Comparison of ENCODE assay signal across 11 mouse cellular contexts in genomic region chr11:103017661-103018060, GRCm38 (mm10). TPM values are rescaled to one million over a fixed set of nuclear protein-coding genes. Genes with fewer than 3 reads are reported as not detected.
A peak's percentile ranks its signal among the peaks of the same experiment; 100 is the strongest.
DNase-seq lines count a peak whose midpoint lies in the region; ATAC-seq and TF ChIP-seq lines count a peak whose summit lies in the region.
"Had no signal": no experiment of that assay in that cellular context is flagged by ENCODE, and none has a peak within 500 bp of the region (broad histone marks: within the 10 kb centered on the region; RNA-seq: fewer than 3 reads in every experiment).

No protein-coding gene starts in this region.

- H3K4me3 ChIP-seq in hindbrain, embryonic 12.5 days, result no peak overlapping the region
- no peak overlapping the region for H3K4me3 ChIP-seq in hindbrain, embryonic 13.5 days
- no peak overlapping the region for H3K4me3 ChIP-seq in midbrain, embryonic 15.5 days
- no peak overlapping the region for H3K4me3 ChIP-seq in midbrain, embryonic 13.5 days (replicated peaks)
- no peak overlapping the region for H3K4me3 ChIP-seq in liver, postnatal 0 days (ENCODE audit: low read depth, low read length)

- peaks cover 14% of the 10 kb centered on the region for H3K4me1 ChIP-seq in hindbrain, embryonic 12.5 days
- H3K4me1 ChIP-seq in hindbrain, embryonic 13.5 days (replicated peaks), result peaks cover 19% of the 10 kb centered on the region
- H3K4me1 ChIP-seq in midbrain, embryonic 15.5 days, result peaks cover 16% of the 10 kb centered on the region
- peaks cover 24% of the 10 kb centered on the region for H3K4me1 ChIP-seq in midbrain, embryonic 13.5 days (replicated peaks)
- H3K4me1 ChIP-seq in liver, postnatal 0 days (ENCODE audit: insufficient read depth), result peaks cover 13% of the 10 kb centered on the region

- peak; percentile 9; the same call in 1 of the 2 replicates for ATAC-seq in hindbrain, embryonic 12.5 days (ENCODE audit: low FRiP score)
- ATAC-seq in hindbrain, embryonic 13.5 days (ENCODE audit: low FRiP score), result no peak
- peak; percentile 19; the same call in 1 of the 2 replicates for ATAC-seq in midbrain, embryonic 15.5 days (replicated peaks)
- no peak for ATAC-seq in midbrain, embryonic 13.5 days
- ATAC-seq in liver, postnatal 0 days, result no peak
- ATAC-seq in activated CD4-positive, CD25-positive, alpha-beta regulatory T cell, adult 4 months, result no peak

- no peaks in the 10 kb centered on the region for H3K9me3 ChIP-seq in hindbrain, embryonic 12.5 days (replicated peaks)
- H3K9me3 ChIP-seq in hindbrain, embryonic 13.5 days, result no peaks in the 10 kb centered on the region
- H3K9me3 ChIP-seq in midbrain, embryonic 15.5 days, result no peaks in the 10 kb centered on the region
- H3K9me3 ChIP-seq in midbrain, embryonic 13.5 days, result no peaks in the 10 kb centered on the region
- no peaks in the 10 kb centered on the region for H3K9me3 ChIP-seq in liver, postnatal 0 days (ENCODE audit: low read length)
- H3K9me3 ChIP-seq: neural tube, embryonic 12.5 days had no signal

- WGBS in hindbrain, embryonic 12.5 days, result 53% methylated on average over 9 of the region's 9 CpGs
- WGBS in hindbrain, embryonic 13.5 days, result 56% methylated on average over 9 of the region's 9 CpGs
- 82% methylated on average over 9 of the region's 9 CpGs for WGBS in midbrain, embryonic 15.5 days
- 78% methylated on average over 9 of the region's 9 CpGs for WGBS in midbrain, embryonic 13.5 days
- 50% methylated on average over 9 of the region's 9 CpGs for WGBS in liver, postnatal 0 days (ENCODE audit: insufficient replicate concordance)

- no peak for TF ChIP-seq EP300 in liver, postnatal 0 days (IDR thresholded peaks at IDR 0.05; ENCODE audit: low read depth)

- DNase-seq in kidney, postnatal 14 days, result peak; percentile 44
- no peak for DNase-seq in liver, postnatal 0 days
- no peak for DNase-seq in T-cell, adult 2 months (ENCODE audit: low spot score)

- no peak overlapping the region for H3K27ac ChIP-seq in hindbrain, embryonic 12.5 days
- no peak overlapping the region for H3K27ac ChIP-seq in hindbrain, embryonic 13.5 days
- H3K27ac ChIP-seq in midbrain, embryonic 15.5 days, result no peak overlapping the region
- no peak overlapping the region for H3K27ac ChIP-seq in midbrain, embryonic 13.5 days
- peak overlapping the region; percentile 55 for H3K27ac ChIP-seq in liver, postnatal 0 days (ENCODE audit: low read depth)
- H3K27ac ChIP-seq: macrophage had no signal

- peaks cover 11% of the 10 kb centered on the region; the same call in 1 of the 2 replicates for H3K36me3 ChIP-seq in hindbrain, embryonic 12.5 days
- H3K36me3 ChIP-seq in hindbrain, embryonic 13.5 days, result peaks cover 8% of the 10 kb centered on the region
- H3K36me3 ChIP-seq in midbrain, embryonic 15.5 days (replicated peaks), result no peaks in the 10 kb centered on the region
- peaks cover 9% of the 10 kb centered on the region for H3K36me3 ChIP-seq in midbrain, embryonic 13.5 days
- peaks cover 5% of the 10 kb centered on the region; the same call in 1 of the 2 replicates for H3K36me3 ChIP-seq in liver, postnatal 0 days (replicated peaks; ENCODE audit: insufficient read depth, low read length)

- no peak overlapping the region for H3K9ac ChIP-seq in hindbrain, embryonic 12.5 days
- H3K9ac ChIP-seq in hindbrain, embryonic 13.5 days, result no peak overlapping the region
- no peak overlapping the region for H3K9ac ChIP-seq in midbrain, embryonic 15.5 days
- no peak overlapping the region for H3K9ac ChIP-seq in midbrain, embryonic 13.5 days (replicated peaks)
- no peak overlapping the region for H3K9ac ChIP-seq in liver, postnatal 0 days (replicated peaks)

- no peak overlapping the region for H3K4me2 ChIP-seq in hindbrain, embryonic 12.5 days (replicated peaks)
- no peak overlapping the region for H3K4me2 ChIP-seq in hindbrain, embryonic 13.5 days
- no peak overlapping the region for H3K4me2 ChIP-seq in midbrain, embryonic 15.5 days
- H3K4me2 ChIP-seq in midbrain, embryonic 13.5 days (replicated peaks), result no peak overlapping the region
- no peak overlapping the region for H3K4me2 ChIP-seq in liver, postnatal 0 days (ENCODE audit: low read depth, low read length)

- TF ChIP-seq CTCF in liver, postnatal 0 days (IDR thresholded peaks at IDR 0.05; ENCODE audit: low read depth), result no peak

- no peaks in the 10 kb centered on the region for H3K27me3 ChIP-seq in hindbrain, embryonic 12.5 days
- no peaks in the 10 kb centered on the region for H3K27me3 ChIP-seq in hindbrain, embryonic 13.5 days
- no peaks in the 10 kb centered on the region for H3K27me3 ChIP-seq in midbrain, embryonic 15.5 days (replicated peaks)
- H3K27me3 ChIP-seq in midbrain, embryonic 13.5 days, result no peaks in the 10 kb centered on the region
- no peaks in the 10 kb centered on the region for H3K27me3 ChIP-seq in liver, postnatal 0 days (ENCODE audit: insufficient read depth, low read length)
- H3K27me3 ChIP-seq: neural tube, embryonic 12.5 days; Patski had no signal

RNA-seq across cellular contexts. Expression of gene Nmt1, which starts 10.3 kb away (rescaled TPM):
- polyA plus RNA-seq in hindbrain, embryonic 12.5 days (2016; fragmentation: Nextera tagmentation; extraction: Ambion mirVana), result 38.6 and 40.3 TPM in 2 replicates
- polyA plus RNA-seq in hindbrain, embryonic 13.5 days (2015; fragmentation: Nextera tagmentation; extraction: Ambion mirVana), result 37.8 and 44.5 TPM in 2 replicates
- 26.8 and 35.5 TPM in 2 replicates for polyA plus RNA-seq in midbrain, embryonic 15.5 days (2015; fragmentation: Nextera tagmentation; extraction: Ambion mirVana)
- polyA plus RNA-seq in midbrain, embryonic 13.5 days (2015; fragmentation: Nextera tagmentation; extraction: Ambion mirVana), result 45.2 and 49.9 TPM in 2 replicates
- 37.5 and 37.7 TPM in 2 replicates for polyA plus RNA-seq in liver, postnatal 0 days (2015; fragmentation: Nextera tagmentation; extraction: Ambion mirVana)
- polyA plus RNA-seq in activated CD4-positive, CD25-positive, alpha-beta regulatory T cell, adult 4 months (2017; shearing (Covaris generic)), result 10 to 100 TPM; 62.2 to 99.9 TPM

RNA-seq across cellular contexts. Expression of gene Dcakd, which starts 10.5 kb away (rescaled TPM):
- polyA plus RNA-seq in hindbrain, embryonic 12.5 days (2016; fragmentation: Nextera tagmentation; extraction: Ambion mirVana), result 160 and 161 TPM in 2 replicates
- 164 and 165 TPM in 2 replicates for polyA plus RNA-seq in hindbrain, embryonic 13.5 days (2015; fragmentation: Nextera tagmentation; extraction: Ambion mirVana)
- 182 and 184 TPM in 2 replicates for polyA plus RNA-seq in midbrain, embryonic 15.5 days (2015; fragmentation: Nextera tagmentation; extraction: Ambion mirVana)
- 177 and 178 TPM in 2 replicates for polyA plus RNA-seq in midbrain, embryonic 13.5 days (2015; fragmentation: Nextera tagmentation; extraction: Ambion mirVana)
- 32.3 and 32.5 TPM in 2 replicates for polyA plus RNA-seq in liver, postnatal 0 days (2015; fragmentation: Nextera tagmentation; extraction: Ambion mirVana)
- 10 to 100 TPM; 23.5 to 25.6 TPM for polyA plus RNA-seq in activated CD4-positive, CD25-positive, alpha-beta regulatory T cell, adult 4 months (2017; shearing (Covaris generic))

Comparison
In these comparisons a context has a peak if more than half of its experiments do, and no peak if none do; other contexts are left out.
1. ATAC-seq: peak in hindbrain, embryonic 12.5 days (single experiment) and midbrain, embryonic 15.5 days (single experiment); none in hindbrain, embryonic 13.5 days (single experiment), midbrain, embryonic 13.5 days (single experiment), liver, postnatal 0 days (single experiment) and activated CD4-positive, CD25-positive, alpha-beta regulatory T cell, adult 4 months (single experiment).